8 mouse cellular contexts compared by ENCODE assay signal in genomic region chr19:5425906-5426565, GRCm38 (mm10). TPM values are rescaled to one million over a fixed set of nuclear protein-coding genes. Genes with fewer than 3 reads are reported as not detected.
A peak's percentile ranks its signal among the peaks of the same experiment; 100 is the strongest.
DNase-seq lines count a peak whose midpoint lies in the region; ATAC-seq lines count a peak whose summit lies in the region.

No protein-coding gene starts in this region.

- peak; percentile 35 for DNase-seq in layer of hippocampus, adult 9-11 months
- DNase-seq in layer of hippocampus, postnatal 25 days (ENCODE audit: extremely low spot score in 1 of 2, low spot score in 1 of 2): no peak
- DNase-seq in cerebellum, adult 8-10 months: peak; percentile 43
- DNase-seq in gastrocnemius, postnatal 25 days: no peak
- DNase-seq in left cerebral cortex, adult 9 months (ENCODE audit: low spot score in 2 of 2): no peak

- H3K27ac ChIP-seq in heart, embryonic 16.5 days (ENCODE audit: low read length): peak overlapping the region; percentile 90
- H3K27ac ChIP-seq in macrophage: peak overlapping the region; percentile 84

- peaks cover 25% of the 10 kb centered on the region for H3K4me1 ChIP-seq in heart, embryonic 16.5 days (ENCODE audit: control insufficient read depth, insufficient read depth, low read length)

- WGBS in heart, embryonic 16.5 days: 85% methylated on average over 18 of the region's 18 CpGs
- WGBS in macrophage (ENCODE audit: missing documents): 86% methylated on average over 18 of the region's 18 CpGs

- no peaks in the 10 kb centered on the region for H3K27me3 ChIP-seq in heart, embryonic 16.5 days (ENCODE audit: control insufficient read depth, insufficient read depth, low read length)

- H3K4me3 ChIP-seq in heart, embryonic 16.5 days (ENCODE audit: low read length): peak overlapping the region; percentile 90
- peak overlapping the region; percentile 93 for H3K4me3 ChIP-seq in macrophage (ENCODE audit: inconsistent target)

- H3K9me3 ChIP-seq in heart, embryonic 16.5 days (replicated peaks; ENCODE audit: control insufficient read depth, low read length): no peaks in the 10 kb centered on the region

- no peak for ATAC-seq in heart, embryonic 16.5 days (replicated peaks; ENCODE audit: extremely low read depth, insufficient read depth, low FRiP score)
- ATAC-seq in granulocyte monocyte progenitor cell, adult 5-6 weeks (replicated peaks; ENCODE audit: poor library complexity, severe bottlenecking): no peak

- H3K9ac ChIP-seq in heart, embryonic 16.5 days (ENCODE audit: low read length): peak overlapping the region; percentile 97

- H3K79me2 ChIP-seq in macrophage (ENCODE audit: inconsistent target): peaks cover 32% of the 10 kb centered on the region

- H3K4me2 ChIP-seq in heart, embryonic 16.5 days (ENCODE audit: low read depth, low read length): peak overlapping the region; percentile 87

- H3K36me3 ChIP-seq in heart, embryonic 16.5 days (ENCODE audit: control insufficient read depth, insufficient read depth): peaks cover 14% of the 10 kb centered on the region
- peaks cover 17% of the 10 kb centered on the region; the same call in 1 of the 2 replicates for H3K36me3 ChIP-seq in macrophage (ENCODE audit: inconsistent target)

RNA-seq across cellular contexts. Expression of gene AI837181, which starts 1.1 kb away (rescaled TPM):
- 10 to 100 TPM; 68.2 to 71.1 TPM for total RNA-seq in layer of hippocampus, postnatal 25 days (2021)
- 34.6 and 41.8 TPM in 2 replicates for polyA plus RNA-seq in heart, embryonic 16.5 days (2015; fragmentation: Nextera tagmentation; extraction: Ambion mirVana)
- 10 to 100 TPM in 18 of 26 experiments, 1 to 10 TPM in 8; 2.8 to 30.2 (median 17.1) TPM for total RNA-seq in macrophage (2018; cell fraction: chromatin; rRNA removed)
- total RNA-seq in macrophage (2018; cell fraction: cytosol; rRNA removed): 10 to 100 TPM; 22.2 to 65.9 (median 50.0) TPM
- 10 to 100 TPM in 25 of 26 experiments, 1 to 10 TPM in 1; 8.9 to 75.2 (median 41.5) TPM for total RNA-seq in macrophage (2018; cell fraction: nucleus; rRNA removed)
- polyA plus RNA-seq in macrophage (2018): 28.7 to 55.4 TPM (median 29.9 TPM) in 3 replicates
- total RNA-seq in granulocyte monocyte progenitor cell, adult 5-6 weeks (2014; fragmentation: Nextera tagmentation): 30.1 and 32.7 TPM in 2 replicates
- total RNA-seq in granulocyte monocyte progenitor cell, adult 5-6 weeks (2017): 10.9 and 12.2 TPM in 2 replicates
- total RNA-seq in gastrocnemius, postnatal 25 days (2021): 10 to 100 TPM; 32.1 to 33.5 TPM

RNA-seq across cellular contexts. Expression of gene Drap1, which starts 1.3 kb away (rescaled TPM):
- 100 to 1,000 TPM; 278 to 311 TPM for total RNA-seq in layer of hippocampus, postnatal 25 days (2021)
- polyA plus RNA-seq in heart, embryonic 16.5 days (2015; fragmentation: Nextera tagmentation; extraction: Ambion mirVana): 219 and 232 TPM in 2 replicates
- total RNA-seq in macrophage (2018; cell fraction: chromatin; rRNA removed): 10 to 100 TPM; 12.7 to 72.1 (median 42.4) TPM
- total RNA-seq in macrophage (2018; cell fraction: cytosol; rRNA removed): 100 to 1,000 TPM; 135 to 197 (median 175) TPM
- 100 to 1,000 TPM in 1 of 26 experiments, 10 to 100 TPM in 25; 36.9 to 107 (median 65.4) TPM for total RNA-seq in macrophage (2018; cell fraction: nucleus; rRNA removed)
- 147 to 170 TPM (median 156 TPM) in 3 replicates for polyA plus RNA-seq in macrophage (2018)
- total RNA-seq in granulocyte monocyte progenitor cell, adult 5-6 weeks (2014; fragmentation: Nextera tagmentation): 160 and 218 TPM in 2 replicates
- 119 and 145 TPM in 2 replicates for total RNA-seq in granulocyte monocyte progenitor cell, adult 5-6 weeks (2017)
- total RNA-seq in gastrocnemius, postnatal 25 days (2021): 100 to 1,000 TPM; 473 to 502 TPM

RNA-seq across cellular contexts. Expression of gene Fosl1, which starts 21.3 kb away (rescaled TPM):
- total RNA-seq in layer of hippocampus, postnatal 25 days (2021): not detected
- polyA plus RNA-seq in heart, embryonic 16.5 days (2015; fragmentation: Nextera tagmentation; extraction: Ambion mirVana): 0.16 TPM in 1 of 2 replicates, not detected in the other
- 1 to 10 TPM in 3 of 26 experiments, under 1 TPM in 2, not detected in 21; 0.25 to 4.3 (median 1.9) TPM for total RNA-seq in macrophage (2018; cell fraction: chromatin; rRNA removed)
- under 1 TPM in 10 of 26 experiments, not detected in 16; 0.06 to 0.71 (median 0.27) TPM for total RNA-seq in macrophage (2018; cell fraction: cytosol; rRNA removed)
- total RNA-seq in macrophage (2018; cell fraction: nucleus; rRNA removed): under 1 TPM in 4 of 26 experiments, not detected in 22; 0.68 to 0.80 (median 0.72) TPM
- polyA plus RNA-seq in macrophage (2018): 0.43 TPM in 1 of 3 replicates, not detected in the others
- 0.32 TPM in 1 of 2 replicates, not detected in the other for total RNA-seq in granulocyte monocyte progenitor cell, adult 5-6 weeks (2014; fragmentation: Nextera tagmentation)
- 0.57 TPM in 1 of 2 replicates, not detected in the other for total RNA-seq in granulocyte monocyte progenitor cell, adult 5-6 weeks (2017)
- not detected for total RNA-seq in gastrocnemius, postnatal 25 days (2021)

RNA-seq across cellular contexts. Expression of gene Tsga10ip, which starts 23.7 kb away (rescaled TPM):
- not detected for total RNA-seq in layer of hippocampus, postnatal 25 days (2021)
- polyA plus RNA-seq in heart, embryonic 16.5 days (2015; fragmentation: Nextera tagmentation; extraction: Ambion mirVana): 1.6 and 2.1 TPM in 2 replicates
- not detected for total RNA-seq in macrophage (2018; cell fraction: chromatin; rRNA removed)
- total RNA-seq in macrophage (2018; cell fraction: cytosol; rRNA removed): not detected
- total RNA-seq in macrophage (2018; cell fraction: nucleus; rRNA removed): not detected
- polyA plus RNA-seq in macrophage (2018): not detected in 3 replicates
- not detected in 2 replicates for total RNA-seq in granulocyte monocyte progenitor cell, adult 5-6 weeks (2014; fragmentation: Nextera tagmentation)
- 1.9 TPM in 1 of 2 replicates, not detected in the other for total RNA-seq in granulocyte monocyte progenitor cell, adult 5-6 weeks (2017)
- 1 to 10 TPM in 1 of 2 experiments, not detected in 1; 1.2 TPM for total RNA-seq in gastrocnemius, postnatal 25 days (2021)

RNA-seq across cellular contexts. Expression of gene Ccdc85b, which starts 31.7 kb away (rescaled TPM):
- total RNA-seq in layer of hippocampus, postnatal 25 days (2021): 10 to 100 TPM; 32.9 to 35.9 TPM
- 7.6 and 8.0 TPM in 2 replicates for polyA plus RNA-seq in heart, embryonic 16.5 days (2015; fragmentation: Nextera tagmentation; extraction: Ambion mirVana)
- 1 to 10 TPM in 7 of 26 experiments, under 1 TPM in 16, not detected in 3; 0.15 to 4.3 (median 0.56) TPM for total RNA-seq in macrophage (2018; cell fraction: chromatin; rRNA removed)
- 1 to 10 TPM in 24 of 26 experiments, under 1 TPM in 2; 0.76 to 3.8 (median 1.9) TPM for total RNA-seq in macrophage (2018; cell fraction: cytosol; rRNA removed)
- total RNA-seq in macrophage (2018; cell fraction: nucleus; rRNA removed): 1 to 10 TPM in 15 of 26 experiments, under 1 TPM in 11; 0.44 to 3.7 (median 1.1) TPM
- polyA plus RNA-seq in macrophage (2018): 0.80 to 3.3 TPM (median 2.9 TPM) in 3 replicates
- 0.68 and 1.9 TPM in 2 replicates for total RNA-seq in granulocyte monocyte progenitor cell, adult 5-6 weeks (2014; fragmentation: Nextera tagmentation)
- 2.5 and 4.1 TPM in 2 replicates for total RNA-seq in granulocyte monocyte progenitor cell, adult 5-6 weeks (2017)
- total RNA-seq in gastrocnemius, postnatal 25 days (2021): 1 to 10 TPM; 4.5 to 6.6 TPM

Comparison
In these comparisons a context has a peak if more than half of its experiments do, and no peak if none do; other contexts are left out.
1. DNase-seq: peak in layer of hippocampus, adult 9-11 months (single experiment) and cerebellum, adult 8-10 months (single experiment); none in layer of hippocampus, postnatal 25 days (0 of 2), gastrocnemius, postnatal 25 days (single experiment) and left cerebral cortex, adult 9 months (0 of 2).